Mouse (Mus musculus) intestine, embryonic 14.5 days (tissue): ENCODE data around the gene Chst10. TPM values are rescaled to one million over a fixed set of nuclear protein-coding genes. Genes with fewer than 3 reads are reported as not detected.

Experiments
- ATAC-seq: fragments of 200-750 bp; cut with Nextera tagmentation; replicated peaks from 2 replicates; pipeline ENCODE4 v1.8.0; 2017; ENCODE audit warnings: low read depth, moderate number of reproducible peaks, moderate TSS enrichment, moderate library complexity; ENCODE audit not compliant: low FRiP score, low TSS enrichment
- DNase-seq: peaks from one replicate; pipeline ENCODE4 v3.0.0-alpha.2; 2018; ENCODE audit warnings: low spot score
- H3K27ac ChIP-seq: fragments of 300-500 bp; sonication (generic); 2 replicates; pipeline ENCODE4 v1.5.1; 2014; ENCODE audit warnings: low read depth, mild to moderate bottlenecking, control low read depth
- H3K27me3 ChIP-seq: fragments of 300-500 bp; sonication (generic); replicated peaks from 2 replicates; pipeline ENCODE4 v1.6.1; 2014; ENCODE audit warnings: low read length, control low read depth; ENCODE audit not compliant: control insufficient read depth, insufficient read depth
- H3K36me3 ChIP-seq: fragments of 300-500 bp; sonication (generic); 2 replicates; pipeline ENCODE4 v1.6.1; 2014; ENCODE audit warnings: low read length, control low read depth; ENCODE audit not compliant: control insufficient read depth, insufficient read depth
- H3K4me1 ChIP-seq: fragments of 300-500 bp; sonication (generic); replicated peaks from 2 replicates; pipeline ENCODE4 v1.6.1; 2014; ENCODE audit warnings: low read length, control low read depth, mixed read lengths; ENCODE audit not compliant: control insufficient read depth, insufficient read depth
- H3K4me2 ChIP-seq: fragments of 300-500 bp; sonication (generic); 2 replicates; pipeline ENCODE4 v1.6.1; 2014; ENCODE audit warnings: low read length
- H3K4me3 ChIP-seq: fragments of 300-500 bp; sonication (generic); 2 replicates; pipeline ENCODE4 v1.5.1; 2014; ENCODE audit warnings: low read depth, low read length, control low read depth, mixed read lengths
- H3K9ac ChIP-seq: fragments of 300-500 bp; sonication (generic); 2 replicates; pipeline ENCODE4 v1.6.1; 2014; ENCODE audit warnings: mild to moderate bottlenecking, low read length
- H3K9me3 ChIP-seq: fragments of 300-500 bp; sonication (generic); 2 replicates; pipeline ENCODE4 v1.6.1; 2016; ENCODE audit warnings: low read length, control low read depth; ENCODE audit not compliant: control insufficient read depth
- WGBS: fragments of 180-500 bp; shearing (Covaris S2); extraction: QIAGEN DNeasy Blood & Tissue Kit; methylation state at CpG from one replicate; pipeline ENCODE4 v1.1.7; 2014; 5-methylcytosine and 5-hydroxymethylcytosine counted together
- polyA plus RNA-seq: library from polyadenylated mRNA; unstranded; fragments of >200 nt; fragmentation: Nextera tagmentation; extraction: Ambion mirVana; gene quantifications from 2 replicates; pipeline ENCODE4 v1.2.1, GENCODE M21; 2014

Gene Chst10
- polyA plus RNA-seq, 1 experiment from 2014 or later = 6.2 TPM

DNA sequence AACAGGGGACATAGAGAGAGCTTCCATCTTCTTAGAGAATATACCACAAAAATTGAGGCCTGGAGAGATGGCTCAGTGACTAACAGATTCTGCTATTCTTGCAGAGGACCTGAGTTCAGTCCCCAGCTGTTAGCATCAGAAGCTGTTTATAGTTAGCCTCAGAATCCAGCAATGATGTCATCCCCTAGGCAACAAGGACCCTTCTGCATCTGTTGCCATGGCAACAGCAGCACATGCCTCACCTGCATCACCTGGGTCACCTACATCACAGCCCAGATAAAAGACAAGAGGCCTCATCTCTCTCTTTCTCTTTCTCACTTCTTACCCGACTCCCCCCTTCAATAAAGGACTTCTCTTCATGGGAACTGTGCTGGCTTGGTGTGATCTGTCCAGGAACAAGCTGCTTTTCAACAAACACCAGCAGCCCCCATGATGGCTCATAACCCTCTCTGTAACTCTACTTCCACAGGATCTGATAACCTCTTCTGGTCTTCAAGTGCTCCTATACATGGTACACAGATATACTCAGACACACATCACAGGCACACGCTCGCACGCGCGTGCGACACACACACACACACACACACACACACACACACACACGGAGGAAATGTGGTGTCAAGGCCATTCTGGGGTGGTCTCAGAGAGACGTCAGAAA is 37.0 kb downstream of the Chst10 start:
- Histone ChIP-seq H3K9ac (no peak overlapping the region), H3K4me1 (no peaks in the 10 kb centered on the region), H3K27ac (no peak overlapping the region), H3K36me3 (no peaks in the 10 kb centered on the region), H3K4me2 (no peak overlapping the region), H3K27me3 (no peaks in the 10 kb centered on the region), H3K9me3 (no peaks in the 10 kb centered on the region), H3K4me3 (no peak overlapping the region)
- no peak for DNase-seq
- WGBS = 88% methylated on average over 9 of the region's 9 CpGs
- ATAC-seq = no peak

GRCm38 (mm10) chr1:38860207-38860606 is 37.8 kb downstream of the Chst10 start:
- Histone ChIP-seq H3K27ac (no peak overlapping the region), H3K4me1 (no peaks in the 10 kb centered on the region), H3K9ac (no peak overlapping the region), H3K4me2 (no peak overlapping the region), H3K36me3 (no peaks in the 10 kb centered on the region), H3K27me3 (no peaks in the 10 kb centered on the region), H3K4me3 (no peak overlapping the region), H3K9me3 (no peaks in the 10 kb centered on the region)
- ATAC-seq (no peak), DNase-seq (no peak)
- 70% methylated on average over 5 of the region's 5 CpGs for WGBS

DNA sequence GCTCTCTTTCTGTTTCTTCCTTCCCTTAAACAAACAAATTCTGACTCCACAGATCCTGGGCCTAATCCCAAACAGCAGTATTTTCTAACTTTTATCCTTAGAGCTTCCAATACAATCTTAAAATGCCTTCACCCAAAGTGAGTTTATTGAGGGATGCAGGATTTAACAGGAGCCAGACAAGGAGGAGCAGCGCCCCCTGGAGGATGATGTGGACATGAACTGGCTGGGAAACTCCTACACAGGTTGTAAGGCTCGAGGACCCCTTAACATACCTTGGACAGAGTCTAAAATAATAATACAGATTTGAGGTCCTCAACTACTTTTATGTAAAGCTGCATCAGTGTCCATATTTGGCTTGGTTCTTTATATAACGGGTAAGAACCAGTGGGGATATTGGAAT is 41.8 kb downstream of the Chst10 start:
- no peak for ATAC-seq
- peak; percentile 82 for DNase-seq
- Histone ChIP-seq H3K27ac (no peak overlapping the region), H3K9me3 (no peaks in the 10 kb centered on the region), H3K4me2 (no peak overlapping the region), H3K36me3 (no peaks in the 10 kb centered on the region), H3K4me1 (no peaks in the 10 kb centered on the region), H3K9ac (no peak overlapping the region), H3K4me3 (no peak overlapping the region), H3K27me3 (no peaks in the 10 kb centered on the region)
- WGBS = 12% methylated on average over 3 of the region's 3 CpGs

DNA sequence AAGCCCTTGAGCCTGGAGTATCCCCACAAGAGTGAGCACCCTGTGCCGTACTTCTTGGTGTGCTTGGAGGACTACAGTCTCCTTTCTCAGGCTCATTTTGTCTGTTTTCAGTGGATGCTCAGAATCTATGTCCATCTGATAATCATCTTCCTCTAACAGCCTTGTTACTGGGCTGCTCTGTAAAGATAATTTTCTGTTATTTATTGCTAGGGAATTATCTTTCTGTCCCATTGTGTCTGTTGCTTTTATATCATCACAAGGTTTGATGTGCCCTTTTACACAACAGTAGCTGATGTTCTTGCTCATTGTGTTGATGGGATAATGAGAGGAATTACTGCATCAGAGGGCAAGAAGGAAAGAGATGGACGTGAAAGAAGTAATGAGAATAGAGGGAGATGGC is 45.7 kb downstream of the Chst10 start:
- H3K27ac ChIP-seq = no peak overlapping the region
- WGBS = 68% methylated on average over 2 of the region's 2 CpGs

DNA sequence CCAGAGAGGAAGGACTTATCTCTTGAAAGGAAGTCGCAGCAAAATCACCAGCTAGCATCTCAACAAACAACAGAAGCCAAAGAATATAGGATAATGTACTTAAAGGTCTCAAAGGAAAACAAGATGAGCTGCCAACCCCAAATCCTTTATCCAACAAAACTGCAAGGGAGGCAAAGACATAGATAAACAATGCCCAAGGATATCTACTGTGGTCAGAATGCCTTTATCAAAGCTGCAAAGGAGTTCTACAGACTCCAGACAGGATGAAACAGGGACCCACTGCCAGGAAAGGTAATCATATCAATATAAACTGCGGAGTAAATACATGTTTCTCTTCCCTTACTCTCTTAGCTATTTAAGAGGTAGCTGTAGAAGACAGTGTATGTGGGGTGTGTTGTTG is 47.3 kb downstream of the Chst10 start:
- no peak overlapping the region for H3K9ac ChIP-seq
- no peak for ATAC-seq
- no peak overlapping the region for H3K4me3 ChIP-seq
- H3K27ac ChIP-seq = no peak overlapping the region
- H3K27me3 ChIP-seq = no peaks in the 10 kb centered on the region
- WGBS = 78% methylated on average over 2 of the region's 2 CpGs
- H3K4me2 ChIP-seq = no peak overlapping the region
- no peak for DNase-seq
- no peaks in the 10 kb centered on the region for H3K9me3 ChIP-seq
- no peaks in the 10 kb centered on the region for H3K36me3 ChIP-seq
- no peaks in the 10 kb centered on the region for H3K4me1 ChIP-seq

More for the DNA sequence above, 45.7 kb downstream of the Chst10 start:
- Histone ChIP-seq H3K27me3 (no peaks in the 10 kb centered on the region), H3K4me3 (no peak overlapping the region), H3K4me2 (no peak overlapping the region), H3K36me3 (no peaks in the 10 kb centered on the region), H3K9me3 (no peaks in the 10 kb centered on the region), H3K4me1 (no peaks in the 10 kb centered on the region), H3K9ac (no peak overlapping the region)
- DNase-seq (no peak), ATAC-seq (no peak)

GRCm38 (mm10) chr1:38848451-38849289 is 49.3 kb downstream of the Chst10 start:
- no peak for DNase-seq
- no peak overlapping the region for H3K9ac ChIP-seq
- 82% methylated on average over 2 of the region's 2 CpGs for WGBS

DNA sequence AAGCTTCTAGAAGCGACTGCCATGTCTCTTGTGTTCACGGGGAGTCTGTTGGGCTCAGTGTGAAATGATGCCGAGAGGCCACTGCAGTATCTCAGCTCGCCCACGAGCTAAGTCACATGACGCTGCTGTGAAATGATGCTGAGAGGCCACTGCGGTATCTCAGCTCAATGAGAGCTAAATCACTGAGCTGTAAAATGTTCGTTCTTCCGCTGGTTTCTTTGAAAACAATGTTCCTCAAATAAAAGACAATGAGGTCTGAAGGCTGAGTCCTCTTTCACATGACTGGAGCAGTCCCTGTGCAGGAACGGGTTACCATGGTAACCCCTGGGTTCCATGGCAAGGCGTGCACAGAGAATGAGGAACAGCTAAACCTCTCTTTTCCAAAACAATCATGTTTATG is 50.0 kb downstream of the Chst10 start:
- 55% methylated on average over 11 of the region's 11 CpGs for WGBS
- H3K36me3 ChIP-seq = no peaks in the 10 kb centered on the region
- no peak overlapping the region for H3K4me2 ChIP-seq
- no peaks in the 10 kb centered on the region for H3K27me3 ChIP-seq
- DNase-seq = no peak
- no peak for ATAC-seq
- H3K4me1 ChIP-seq = no peaks in the 10 kb centered on the region
- H3K9me3 ChIP-seq = no peaks in the 10 kb centered on the region
- no peak overlapping the region for H3K27ac ChIP-seq
- no peak overlapping the region for H3K4me3 ChIP-seq
- H3K9ac ChIP-seq = no peak overlapping the region

More at GRCm38 (mm10) chr1:38848451-38849289, 49.3 kb downstream of the Chst10 start:
- Histone ChIP-seq H3K4me3 (no peak overlapping the region), H3K9me3 (no peaks in the 10 kb centered on the region), H3K27ac (no peak overlapping the region), H3K4me2 (no peak overlapping the region), H3K36me3 (no peaks in the 10 kb centered on the region), H3K4me1 (no peaks in the 10 kb centered on the region), H3K27me3 (no peaks in the 10 kb centered on the region)
- ATAC-seq = no peak

DNA sequence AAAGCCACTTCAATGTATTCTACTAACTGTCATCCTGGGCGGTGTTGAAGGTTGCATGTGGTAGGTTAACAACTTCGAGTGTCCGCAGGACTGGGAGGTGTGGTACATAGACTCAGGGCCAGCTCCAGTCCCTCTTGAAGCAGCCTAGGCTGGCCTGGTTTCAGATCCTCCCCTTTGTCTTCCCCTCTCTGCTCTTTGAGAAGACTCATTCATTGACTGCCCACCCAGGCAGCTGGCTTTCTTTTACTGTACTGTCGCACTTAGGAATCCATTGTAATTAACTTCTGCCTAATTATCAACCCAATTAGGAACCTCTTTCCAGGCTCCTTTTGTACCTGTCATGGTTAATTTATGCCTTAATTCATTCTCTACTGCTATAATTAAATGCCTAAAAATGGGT is 54.7 kb downstream of the Chst10 start:
- DNase-seq (no peak), ATAC-seq (no peak)
- H3K9ac ChIP-seq = no peak overlapping the region
- 0 out of 2 replicates have a peak, but pooled peaks cover 2% of the 10 kb centered on the region for H3K27me3 ChIP-seq
- H3K4me1 ChIP-seq = no peaks in the 10 kb centered on the region
- no peak overlapping the region for H3K27ac ChIP-seq
- no peaks in the 10 kb centered on the region for H3K36me3 ChIP-seq
- no peak overlapping the region for H3K4me2 ChIP-seq
- WGBS = 73% methylated on average over 4 of the region's 4 CpGs
- no peak overlapping the region for H3K4me3 ChIP-seq
- H3K9me3 ChIP-seq = no peaks in the 10 kb centered on the region
